Mouse (Mus musculus): ENCODE measurements around the gene Dynlrb1. TPM values are rescaled to one million over a fixed set of nuclear protein-coding genes. Genes with fewer than 3 reads are reported as not detected.
A peak's percentile ranks its signal among the peaks of the same experiment; 100 is the strongest.

Gene Dynlrb1
- 378 and 407 TPM in 2 replicates for total RNA-seq (2015)
- 230 and 257 TPM in 2 replicates for total RNA-seq (2017)

DNA sequence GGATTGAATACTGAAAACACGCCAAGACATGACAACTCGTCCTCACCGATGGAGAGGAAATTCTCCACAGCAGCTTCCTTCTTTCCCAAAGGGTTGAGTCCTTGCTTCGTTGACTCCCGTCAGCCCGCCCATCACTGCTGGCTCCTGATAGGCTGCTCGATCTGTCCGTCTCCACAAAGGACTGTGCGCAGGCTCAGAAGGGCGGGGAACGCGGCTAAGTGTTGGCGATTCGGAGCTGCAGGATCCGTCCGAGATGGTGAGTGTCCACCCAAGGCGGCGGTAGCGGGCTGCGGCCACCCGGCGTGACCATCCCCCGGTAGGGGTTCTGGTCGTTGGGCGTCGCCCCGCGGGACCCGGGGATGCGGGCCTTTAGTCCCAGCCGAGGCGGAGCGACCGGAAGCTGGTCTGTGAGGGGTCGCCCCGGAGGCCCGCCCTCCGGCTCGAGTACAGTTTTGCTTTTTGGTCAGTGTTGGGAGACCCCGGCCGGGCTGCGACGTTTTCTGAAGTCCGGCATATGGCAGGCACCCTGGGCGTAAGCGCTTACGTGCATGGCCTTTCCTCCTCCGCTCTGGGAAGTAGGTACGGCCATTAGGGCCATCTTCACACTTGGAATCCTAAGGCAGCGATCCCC is at the start of gene Dynlrb1:
Gene Dynlrb1 (plus strand): TSS at position 172 of the 631 bp plus-strand sequence.
- peak; percentile 96 for ATAC-seq (replicated peaks; ENCODE audit: poor library complexity)

DNA sequence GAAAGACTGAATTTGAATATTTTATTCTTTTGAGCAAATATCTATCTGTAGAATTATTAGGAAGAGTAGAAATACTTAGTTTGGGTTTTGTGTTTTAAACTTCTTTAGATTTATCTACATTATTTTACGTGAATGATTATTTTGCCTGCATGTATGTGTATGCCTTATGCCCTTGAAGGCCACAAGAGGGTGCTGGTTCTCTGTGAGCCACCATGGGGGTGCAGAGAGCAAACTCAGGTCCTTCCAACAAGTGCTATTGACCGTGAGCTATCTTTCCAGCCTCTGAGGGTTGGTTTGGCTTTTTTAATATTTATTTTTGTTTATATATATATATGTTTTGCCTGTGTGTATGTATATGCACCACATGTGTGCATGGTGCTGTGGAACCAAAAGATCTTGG is 28.9 kb upstream of the Dynlrb1 start:
- peak; percentile 90 for ATAC-seq (replicated peaks; ENCODE audit: poor library complexity)

DNA sequence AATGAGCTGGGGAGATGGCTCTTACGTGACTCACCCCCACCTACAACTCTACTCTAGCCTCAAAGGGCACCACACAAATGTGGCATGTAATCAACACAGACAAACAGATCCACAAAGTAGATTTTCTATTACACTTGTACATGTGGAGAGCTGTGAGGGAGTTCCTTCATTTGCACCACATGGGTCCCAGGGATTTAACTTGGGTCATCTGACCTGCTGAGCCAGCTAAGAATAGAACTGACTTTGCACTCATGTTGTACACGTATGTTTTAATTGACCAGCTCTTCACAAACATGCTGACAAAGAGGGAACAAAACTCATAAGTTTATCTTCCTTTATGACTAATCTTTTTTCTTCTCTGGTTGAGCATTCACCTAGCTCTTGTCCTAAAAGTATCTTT is 13.2 kb upstream of the Dynlrb1 start:
- no peak for ATAC-seq (replicated peaks; ENCODE audit: poor library complexity)

DNA sequence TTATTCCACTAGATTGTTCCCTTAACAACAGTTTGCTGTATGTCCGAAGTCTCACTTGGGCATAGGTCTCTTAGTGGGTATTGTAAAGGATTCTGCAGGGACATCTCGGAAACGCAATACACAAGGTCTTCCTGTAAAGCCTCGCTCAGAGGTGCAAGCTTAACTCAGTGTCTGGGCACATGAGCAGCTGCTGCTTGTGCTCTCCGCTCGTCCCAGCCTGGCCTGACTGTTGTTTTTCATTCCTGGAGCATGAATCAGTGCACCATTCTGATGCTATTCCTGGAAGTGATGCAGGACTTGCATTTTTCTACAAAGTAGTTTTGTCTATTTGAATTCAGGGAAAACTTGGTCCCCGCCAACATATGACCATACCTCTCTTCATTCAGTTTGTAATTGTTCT is 11.6 kb upstream of the Dynlrb1 start:
- ATAC-seq (replicated peaks; ENCODE audit: poor library complexity), result no peak

DNA sequence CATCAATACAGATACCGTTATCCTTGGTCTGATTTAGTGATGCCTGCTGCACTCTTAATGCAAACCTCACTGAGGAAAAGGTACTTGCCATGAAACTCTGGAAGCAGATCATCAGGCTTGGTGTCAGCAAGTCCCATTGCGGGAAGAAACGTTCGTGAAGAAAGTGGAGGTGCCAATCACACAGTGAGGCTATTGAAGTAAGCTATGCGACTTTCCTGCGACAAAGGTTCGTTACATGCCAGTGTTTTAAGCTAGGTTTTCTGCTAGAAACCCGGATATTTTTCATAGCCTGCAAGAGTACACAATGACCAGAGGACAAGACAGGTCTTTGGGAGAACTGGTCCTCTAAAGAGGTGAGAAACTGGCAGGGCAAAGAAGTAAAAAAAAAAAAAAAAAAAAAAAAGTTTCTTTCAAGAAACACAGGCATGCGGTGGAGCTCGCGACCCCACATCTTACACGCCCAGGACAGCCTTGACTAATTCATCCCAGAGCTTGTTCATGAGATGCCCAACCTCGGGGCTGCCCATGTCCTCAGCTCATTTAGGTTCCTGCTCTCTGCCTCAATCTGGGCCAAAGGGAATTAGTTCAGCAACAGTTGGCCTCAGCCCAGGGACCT is 479 bp upstream of the Dynlrb1 start:
- ATAC-seq (replicated peaks; ENCODE audit: poor library complexity), result peak; percentile 52

DNA sequence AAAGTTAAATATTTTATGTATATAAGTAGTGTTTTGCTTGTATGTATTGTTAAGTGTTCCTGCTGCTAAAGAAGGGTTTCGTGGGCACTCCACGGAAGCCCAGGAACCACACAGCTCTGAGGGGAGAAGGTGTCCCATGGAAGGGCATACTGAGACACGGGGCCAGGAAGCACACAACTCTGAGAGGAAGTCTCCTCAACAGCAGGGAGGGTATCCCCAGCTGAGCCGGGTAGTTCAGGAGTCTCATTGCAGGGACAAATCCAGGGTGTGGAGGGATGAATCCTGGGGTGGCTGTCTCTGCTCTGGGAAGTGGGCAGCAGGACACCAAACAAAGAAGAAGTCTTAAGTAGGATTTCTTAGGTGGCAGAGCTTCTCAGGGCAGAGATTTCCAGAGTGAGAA is 943 bp downstream of the Dynlrb1 start:
- no peak for ATAC-seq (replicated peaks; ENCODE audit: poor library complexity)

DNA sequence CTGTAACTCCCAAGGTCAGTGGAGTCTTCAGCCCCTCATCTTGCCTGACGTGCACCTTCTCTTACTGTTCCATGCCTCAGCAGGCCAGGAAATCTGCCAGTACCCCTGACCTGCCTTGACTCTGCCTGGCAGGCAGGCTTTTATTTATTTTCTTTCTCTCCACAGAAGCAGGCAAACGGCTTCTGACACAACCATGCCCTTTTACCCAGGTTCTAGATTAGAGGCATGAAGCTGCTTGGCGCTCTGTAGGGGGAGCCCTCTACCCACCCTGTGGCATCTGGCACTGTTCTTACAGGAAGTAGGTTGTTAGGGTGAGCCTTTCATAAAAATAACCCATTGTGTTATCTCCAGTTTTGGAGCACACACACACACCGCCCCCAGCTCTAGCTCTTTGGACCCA is 4.6 kb downstream of the Dynlrb1 start:
- ATAC-seq (replicated peaks; ENCODE audit: poor library complexity), result peak; percentile 33; the same call in 1 of the 2 replicates

DNA sequence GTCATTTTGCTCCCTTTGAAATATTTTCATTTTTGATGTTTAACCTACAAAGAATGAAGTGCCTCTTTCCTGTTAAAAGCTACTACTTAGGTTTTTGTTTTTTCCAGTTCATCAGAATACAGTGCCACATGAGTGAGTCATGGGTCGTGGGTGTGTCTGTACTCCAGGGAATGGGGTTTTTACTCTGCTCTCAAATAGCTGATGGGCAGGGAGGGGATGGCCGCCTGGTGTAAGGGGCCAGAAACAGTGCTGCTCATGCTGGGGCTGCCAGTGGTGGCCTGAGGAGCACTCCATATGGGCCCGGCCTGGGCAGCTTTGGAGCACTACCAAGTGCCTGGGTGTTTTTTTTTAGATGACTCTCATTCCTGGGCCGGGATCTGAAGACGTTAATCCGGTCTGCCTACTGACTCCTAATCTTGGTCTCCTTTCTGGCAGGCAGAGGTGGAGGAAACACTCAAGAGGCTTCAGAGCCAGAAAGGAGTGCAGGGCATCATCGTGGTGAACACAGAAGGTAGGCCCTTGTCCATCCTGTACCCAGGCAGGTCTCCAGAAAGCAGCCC is 6.0 kb downstream of the Dynlrb1 start:
- ATAC-seq (replicated peaks; ENCODE audit: poor library complexity), result no peak

DNA sequence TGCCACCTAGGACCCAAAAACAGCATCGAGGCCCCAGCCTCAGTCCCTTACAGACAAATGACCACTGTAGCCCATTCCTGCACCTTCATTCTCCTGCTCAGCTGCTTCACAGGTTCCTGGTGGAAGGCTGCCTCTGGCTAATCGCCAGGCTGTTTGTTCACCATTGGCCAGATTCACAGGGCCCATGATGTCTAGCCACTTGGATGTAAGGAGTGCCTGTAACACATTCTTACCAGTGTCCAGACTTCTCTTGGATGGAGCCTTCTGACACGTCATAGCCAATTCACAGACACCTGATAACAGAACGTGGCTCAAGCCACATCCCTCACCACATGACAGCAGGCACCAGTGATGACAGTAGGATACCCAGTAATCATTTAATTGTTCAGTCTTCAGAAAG is 9.9 kb downstream of the Dynlrb1 start:
- no peak for ATAC-seq (replicated peaks; ENCODE audit: poor library complexity)

DNA sequence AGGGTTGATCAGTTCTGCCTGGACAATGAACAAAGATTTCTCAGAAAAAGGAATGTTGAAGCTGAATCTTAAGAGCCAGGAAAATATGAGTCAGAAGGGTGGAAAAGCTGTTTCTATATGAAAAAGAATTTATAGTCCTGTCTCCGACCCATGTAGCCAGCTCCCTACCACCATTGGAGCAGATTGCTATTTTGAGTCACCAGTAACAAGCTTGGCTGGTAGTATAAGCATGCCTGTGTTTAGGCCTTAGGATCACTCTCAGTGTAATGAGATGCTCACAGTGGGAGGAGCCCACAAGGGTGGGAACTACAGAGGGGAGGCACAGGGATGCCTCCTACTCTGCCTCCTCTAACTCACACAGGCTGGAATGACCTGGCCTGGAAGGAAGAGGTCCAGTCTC is 11.9 kb downstream of the Dynlrb1 start:
- no peak for ATAC-seq (replicated peaks; ENCODE audit: poor library complexity)

DNA sequence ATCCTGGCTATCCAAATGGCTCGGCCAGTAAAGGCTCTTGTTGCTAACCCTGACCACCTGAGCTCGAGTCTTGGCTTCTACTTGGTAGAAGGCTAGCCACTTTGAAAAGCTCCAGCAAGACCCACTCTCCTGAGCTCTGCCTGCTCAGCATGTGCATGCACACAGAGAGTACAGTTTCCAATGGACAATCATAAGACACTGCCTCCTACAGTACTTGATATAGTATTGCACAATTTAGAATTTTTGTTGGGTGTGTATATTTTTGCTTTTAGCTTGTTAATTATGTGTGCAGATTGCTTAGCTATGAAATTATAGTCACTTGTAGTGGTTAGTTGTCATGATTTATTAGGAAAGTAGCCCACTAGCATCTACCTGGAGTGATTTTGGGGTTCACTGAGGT is 12.4 kb downstream of the Dynlrb1 start:
- peak; percentile 57; the same call in 1 of the 2 replicates for ATAC-seq (replicated peaks; ENCODE audit: poor library complexity)

DNA sequence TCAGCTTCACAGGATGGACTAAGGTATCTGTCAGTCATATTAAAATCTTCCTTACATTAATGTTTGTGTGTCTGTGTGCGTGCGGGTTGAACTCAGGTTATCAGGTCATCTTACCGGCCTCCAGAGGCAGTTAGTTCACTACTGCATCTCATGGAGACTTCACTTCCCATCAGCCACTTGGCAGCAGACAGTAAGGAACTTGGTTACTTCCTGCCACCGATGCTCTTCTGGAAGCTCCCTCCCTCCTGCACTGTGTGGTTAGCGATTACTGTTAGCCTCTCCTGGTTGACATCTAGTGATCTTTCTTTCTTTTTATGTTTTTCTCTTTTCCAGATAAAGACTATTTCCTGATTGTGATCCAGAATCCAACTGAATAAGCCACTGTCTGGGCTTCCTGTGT is 13.3 kb downstream of the Dynlrb1 start:
- ATAC-seq (replicated peaks; ENCODE audit: poor library complexity), result no peak

DNA sequence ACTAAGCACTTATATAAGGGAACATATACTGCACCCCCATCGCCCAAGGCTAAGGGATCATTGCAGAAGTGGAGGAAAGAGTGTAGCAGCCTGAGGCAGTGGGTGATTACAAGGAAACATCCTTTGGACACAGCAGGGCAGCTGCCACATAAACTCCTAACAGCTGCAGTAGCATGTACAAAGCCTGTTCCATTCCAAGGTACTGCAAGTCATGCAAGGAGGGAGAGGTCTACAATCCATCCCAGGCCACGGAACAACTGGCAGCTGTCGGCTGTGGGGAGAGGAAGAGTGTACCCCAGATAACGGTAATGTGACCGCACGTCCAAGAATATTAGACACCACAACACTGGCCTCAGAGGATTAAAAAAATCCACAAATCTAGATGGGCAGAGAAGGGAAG is 29.2 kb downstream of the Dynlrb1 start:
- ATAC-seq (replicated peaks; ENCODE audit: poor library complexity), result no peak

DNA sequence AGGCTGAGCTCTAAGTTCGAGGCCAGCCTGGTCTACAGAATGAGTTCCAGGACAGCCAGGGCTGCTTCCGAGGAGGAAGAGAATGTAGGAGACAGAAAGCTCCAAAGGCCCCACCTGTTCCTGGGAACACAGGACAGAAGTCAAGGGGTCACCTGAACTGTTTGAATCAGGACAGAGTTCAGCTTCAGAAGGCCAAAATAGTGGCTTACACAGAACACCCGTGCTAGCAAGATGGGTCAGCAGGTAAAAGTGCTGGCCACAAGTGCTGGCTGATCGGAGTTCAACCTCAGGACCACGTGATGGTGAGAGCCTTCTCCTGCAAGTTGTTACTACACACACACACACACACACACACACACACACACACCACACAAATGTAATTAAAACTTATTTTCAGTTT is 30.6 kb downstream of the Dynlrb1 start:
- no peak for ATAC-seq (replicated peaks; ENCODE audit: poor library complexity)

DNA sequence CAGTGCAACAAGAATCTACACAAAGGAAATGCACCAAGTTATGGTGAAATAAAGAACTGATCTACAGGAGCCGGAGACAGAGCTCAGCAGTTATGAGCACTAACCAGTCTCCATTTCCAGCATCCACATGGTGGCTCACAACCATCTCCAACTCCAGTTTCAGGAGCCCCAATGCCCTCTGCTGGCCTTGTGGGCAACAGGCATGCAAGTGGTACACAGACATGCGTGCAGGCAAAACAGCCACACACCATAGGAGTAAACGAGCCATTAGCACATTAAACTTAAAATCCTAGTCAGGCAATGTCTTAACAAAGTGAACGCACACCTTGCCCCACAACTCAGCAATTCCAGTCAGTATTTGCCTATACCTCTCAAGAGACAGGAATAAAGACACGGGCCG is 35.6 kb downstream of the Dynlrb1 start:
- ATAC-seq (replicated peaks; ENCODE audit: poor library complexity), result peak; percentile 59

DNA sequence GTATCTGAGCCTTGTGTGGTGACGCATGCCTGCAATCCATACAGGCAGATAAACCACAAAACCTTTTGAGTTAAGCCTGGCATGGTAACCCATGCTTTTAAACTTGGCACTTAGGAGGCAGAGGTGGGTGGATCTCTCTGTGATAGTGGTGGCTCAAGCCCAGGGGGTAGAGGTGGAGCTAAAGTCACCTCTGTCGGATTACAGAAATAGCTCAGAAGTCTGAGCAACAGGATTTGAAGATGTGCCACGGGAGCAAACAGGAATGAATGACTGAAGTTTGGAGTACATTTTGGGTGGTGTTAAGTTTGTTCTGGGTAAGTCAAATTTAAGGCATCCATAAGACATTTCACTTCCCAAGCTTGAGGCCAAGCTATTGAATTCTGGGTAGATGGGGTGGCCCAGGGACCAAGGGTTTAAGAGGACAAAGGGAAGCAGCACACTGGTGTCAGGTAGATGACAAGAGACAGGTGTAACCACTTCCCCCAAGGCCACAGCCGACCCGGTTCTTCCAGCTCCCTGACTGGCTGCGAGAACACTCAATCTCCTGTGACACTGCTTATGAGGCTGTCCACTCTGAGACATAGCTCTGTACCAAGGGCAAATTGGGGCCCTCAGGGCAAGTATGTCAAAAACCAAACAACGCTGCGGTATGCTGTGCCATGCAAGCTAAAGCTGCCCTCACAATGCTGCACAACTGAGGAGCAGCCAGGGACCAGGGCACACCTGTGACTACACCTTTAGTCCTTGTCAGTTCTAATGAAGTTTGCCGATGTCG is 36.2 kb downstream of the Dynlrb1 start:
- ATAC-seq (replicated peaks; ENCODE audit: poor library complexity), result no peak

DNA sequence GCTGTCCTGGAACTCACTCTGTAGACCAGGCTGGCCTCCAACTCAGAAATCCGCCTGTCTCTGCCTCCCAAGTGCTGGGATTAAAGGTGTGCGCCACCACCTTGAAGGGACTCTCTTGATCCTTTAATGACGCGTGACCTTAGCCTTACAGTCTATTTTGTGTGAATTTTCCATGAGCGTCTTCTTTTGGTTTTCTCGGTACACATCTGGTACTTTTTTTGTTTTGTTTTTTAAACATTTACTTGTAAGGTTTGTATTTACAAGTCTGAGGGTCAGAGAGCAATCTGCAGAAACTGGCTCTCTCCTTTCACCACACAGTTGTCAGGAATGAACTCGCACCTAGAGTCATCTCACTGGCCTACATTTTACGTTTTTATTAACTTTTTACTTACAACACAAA is 37.3 kb downstream of the Dynlrb1 start:
- no peak for ATAC-seq (replicated peaks; ENCODE audit: poor library complexity)

DNA sequence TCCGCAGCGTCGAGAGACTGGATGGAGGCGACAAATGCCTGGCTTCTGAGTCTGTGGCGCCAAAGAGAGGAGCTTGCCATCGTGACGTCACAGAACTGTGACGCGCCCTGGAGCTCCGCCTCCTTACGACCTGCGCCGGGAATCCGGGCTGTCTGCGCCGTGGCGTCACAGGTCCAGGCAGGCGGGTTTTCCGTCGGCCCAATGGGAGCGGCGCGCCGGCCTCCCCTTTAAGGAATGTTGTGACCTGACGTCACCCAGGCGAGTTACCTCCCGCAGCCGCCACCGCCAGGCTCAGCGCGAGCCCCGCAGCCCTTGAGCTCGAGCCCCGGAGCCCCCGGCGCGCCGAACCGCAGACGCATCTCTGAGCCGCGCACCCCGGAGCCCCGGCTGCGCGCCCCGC is 39.9 kb downstream of the Dynlrb1 start, which contains the start of gene Map1lc3a:
Gene Map1lc3a (plus strand): TSS at position 103 of the 400 bp plus-strand sequence.
- ATAC-seq (replicated peaks; ENCODE audit: poor library complexity), result peak; percentile 89

DNA sequence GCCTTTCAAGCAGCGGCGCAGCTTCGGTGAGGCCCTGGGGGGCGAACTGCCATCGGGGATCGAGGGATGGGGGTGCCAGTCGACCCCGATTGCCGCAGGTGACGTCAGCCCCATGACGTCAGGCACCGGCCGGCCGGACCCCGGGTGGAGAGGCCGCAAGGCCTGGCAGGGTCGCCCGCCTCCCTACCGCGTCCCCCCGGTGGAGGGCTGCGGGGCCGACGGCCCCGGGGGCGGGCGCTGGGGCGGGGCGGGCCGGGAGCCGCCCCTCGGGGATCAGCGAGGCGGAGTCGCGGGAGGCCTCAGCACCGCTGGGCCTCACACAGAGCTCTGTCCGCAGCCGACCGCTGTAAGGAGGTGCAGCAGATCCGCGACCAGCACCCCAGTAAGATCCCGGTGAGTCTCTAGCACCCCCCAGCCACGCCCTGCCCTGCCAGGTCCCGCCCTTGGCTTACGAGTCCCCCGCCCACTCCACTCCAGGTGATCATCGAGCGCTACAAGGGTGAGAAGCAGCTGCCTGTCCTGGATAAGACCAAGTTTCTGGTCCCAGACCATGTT is 40.4 kb downstream of the Dynlrb1 start:
- ATAC-seq (replicated peaks; ENCODE audit: poor library complexity), result peak; percentile 41

DNA sequence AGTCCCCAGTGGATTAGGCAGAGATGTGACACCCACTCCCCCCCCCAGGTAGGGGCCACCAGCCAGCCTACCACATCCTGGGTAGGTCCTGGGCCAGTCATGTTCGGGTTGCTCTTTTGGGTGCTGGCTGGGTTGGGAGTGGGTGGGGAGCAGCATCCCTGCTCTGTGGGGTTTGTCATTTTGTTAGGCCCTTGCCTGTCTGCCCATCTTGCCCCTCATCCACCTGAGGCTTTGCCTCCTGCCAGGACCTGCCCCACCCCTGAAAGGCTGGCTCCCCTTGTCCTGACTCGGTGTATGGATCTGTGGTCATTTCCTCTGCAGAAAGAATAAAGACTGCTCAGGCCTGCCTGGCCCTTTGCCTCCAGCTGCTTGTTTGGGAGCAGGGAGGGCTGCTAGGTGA is 41.4 kb downstream of the Dynlrb1 start:
- no peak for ATAC-seq (replicated peaks; ENCODE audit: poor library complexity)

DNA sequence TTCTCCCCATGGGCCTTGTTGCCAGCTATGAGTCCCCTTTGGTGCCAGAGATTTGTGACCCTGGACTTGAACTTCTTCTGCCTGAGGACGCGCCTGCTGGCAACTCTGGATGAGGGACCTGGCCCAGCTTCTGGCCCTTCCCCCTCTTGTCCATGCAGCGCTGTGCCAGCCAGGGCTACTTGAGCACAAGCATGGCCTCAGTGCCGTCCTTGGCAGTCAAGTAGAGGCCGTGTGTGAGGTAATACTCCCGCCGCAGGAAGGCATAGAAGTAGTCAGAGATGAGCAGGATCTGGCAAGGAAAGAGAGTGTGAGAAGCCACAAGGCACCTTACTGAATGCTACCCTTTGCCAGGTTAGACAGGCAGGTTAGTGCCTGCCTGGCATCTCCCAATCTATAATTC is 42.0 kb downstream of the Dynlrb1 start:
- ATAC-seq (replicated peaks; ENCODE audit: poor library complexity), result no peak

Data from megakaryocyte progenitor cell, adult 5-6 weeks (primary cell).